Mouse (Mus musculus): ENCODE data around the gene Catspere2.

The Catspere2 gene

DNA sequence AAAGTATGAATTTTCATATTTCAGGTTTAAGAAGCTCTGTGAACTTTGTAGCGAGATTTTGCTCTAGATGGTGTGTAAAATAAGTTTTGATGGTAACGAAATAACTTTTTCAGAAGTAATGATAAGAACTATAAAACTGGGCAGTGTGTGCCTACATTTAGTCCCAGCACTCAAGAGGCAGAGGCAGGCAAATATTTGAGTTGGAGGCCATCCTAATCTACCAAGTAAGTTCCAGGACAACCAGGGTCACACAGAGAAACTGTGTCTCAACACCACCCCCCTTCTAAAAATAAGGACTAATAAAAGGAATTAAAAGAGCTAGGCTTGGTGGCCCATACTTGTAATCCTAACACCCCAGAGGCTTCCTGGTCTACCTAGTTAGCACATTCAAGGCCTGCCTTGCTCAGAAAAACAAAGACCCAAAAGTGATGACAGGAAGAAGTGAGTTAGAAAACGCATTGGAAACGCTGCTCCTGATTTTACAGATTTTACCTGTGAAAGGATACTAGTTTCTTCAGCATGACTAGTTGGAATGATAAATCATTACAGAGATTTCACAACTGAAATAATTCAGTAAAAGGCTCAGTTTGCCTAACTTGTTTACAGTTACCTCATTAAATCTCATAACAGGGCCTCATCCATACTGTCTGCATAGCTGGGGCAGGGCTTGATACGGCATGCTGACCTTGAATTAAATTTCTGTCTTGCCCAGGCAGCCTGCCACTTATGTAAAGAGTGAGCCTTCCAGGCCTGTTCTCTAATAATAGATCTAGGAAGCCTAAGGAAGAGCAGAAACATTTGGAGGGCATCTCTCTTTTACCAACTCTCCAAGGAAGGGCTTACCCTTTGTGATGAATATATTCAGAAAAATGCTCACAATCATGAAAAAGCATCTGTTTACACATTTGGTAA lies 236.2 kb downstream of the Catspere2 start:
- no peak for DNase-seq (ENCODE audit: low read depth)

Data from c-Kit-positive CD71-negative TER-119-negative erythroid progenitor cells, embryonic 14.5 days (primary cell).